Mouse (Mus musculus) bone marrow, adult 2 months (tissue): ENCODE measurements around the gene Mcub.

Source experiments
- CTCF ChIP-seq: fragments of 200-500 bp; IDR thresholded peaks from 2 replicates; pipeline ENCODE4 v1.5.1; 2011; ENCODE audit warnings: low read length, control low read depth; ENCODE audit not compliant: control insufficient read depth, insufficient read depth
- POLR2A ChIP-seq: fragments of 200-500 bp; IDR thresholded peaks from 2 replicates; pipeline ENCODE4 v1.6.1; 2011; ENCODE audit warnings: low read depth, mild to moderate bottlenecking, control low read depth, low read length, borderline replicate concordance; ENCODE audit not compliant: control insufficient read depth

GRCm38 (mm10) chr3:129970529-129971515, 816 bp upstream of the Mcub start:
- TF ChIP-seq CTCF: no peak
- TF ChIP-seq POLR2A: no peak
